Mouse (Mus musculus): ENCODE measurements at regions not wholly inside any gene's neighbourhood (a gene's known extent, or its start where the extent isn't known, plus 50 kb on each side); places are given as distances from the start of the nearest gene placed in this dataset.

DNA sequence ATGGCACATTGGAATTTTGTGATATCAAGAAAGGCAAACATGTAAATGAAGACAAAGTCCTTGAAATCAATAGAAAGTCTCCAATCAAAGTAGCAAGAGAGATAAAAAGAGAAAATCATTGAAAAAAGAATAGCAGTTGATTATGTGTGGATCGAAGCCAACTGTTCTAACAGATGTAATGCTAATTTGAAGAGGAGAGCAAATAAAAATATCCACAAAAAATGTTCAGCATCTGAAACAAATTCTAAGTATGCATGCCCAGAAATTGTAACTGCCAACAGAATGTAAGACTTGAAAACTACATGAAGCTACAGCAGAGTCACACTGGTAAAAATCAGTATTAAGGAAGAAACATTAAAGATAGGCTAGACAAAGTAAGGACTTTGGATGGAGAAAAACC, 587.2 kb upstream of the Galntl6 start:
- DNase-seq (ENCODE audit: low read depth, low spot score) = no peak

DNA sequence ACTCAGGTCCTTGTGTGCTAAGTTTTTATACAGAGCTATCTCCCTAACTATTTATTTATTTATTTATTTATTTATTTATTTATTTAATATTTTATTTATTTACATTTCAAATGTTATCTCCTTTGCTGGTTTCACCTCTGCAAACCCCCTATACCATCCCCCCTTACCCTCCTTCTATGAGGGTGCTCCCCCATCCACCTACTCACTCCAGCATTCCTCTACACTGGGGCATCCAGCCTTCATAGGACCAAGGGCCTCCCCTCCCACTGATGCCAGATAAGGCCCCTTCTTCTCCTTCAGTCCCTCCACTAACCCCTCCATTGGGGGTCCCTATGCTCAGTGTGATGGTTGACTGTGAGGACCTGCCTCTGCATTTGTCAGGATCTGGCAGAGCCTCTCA, 579.0 kb upstream of the Galntl6 start:
- no peak for DNase-seq (ENCODE audit: low read depth, low spot score)

DNA sequence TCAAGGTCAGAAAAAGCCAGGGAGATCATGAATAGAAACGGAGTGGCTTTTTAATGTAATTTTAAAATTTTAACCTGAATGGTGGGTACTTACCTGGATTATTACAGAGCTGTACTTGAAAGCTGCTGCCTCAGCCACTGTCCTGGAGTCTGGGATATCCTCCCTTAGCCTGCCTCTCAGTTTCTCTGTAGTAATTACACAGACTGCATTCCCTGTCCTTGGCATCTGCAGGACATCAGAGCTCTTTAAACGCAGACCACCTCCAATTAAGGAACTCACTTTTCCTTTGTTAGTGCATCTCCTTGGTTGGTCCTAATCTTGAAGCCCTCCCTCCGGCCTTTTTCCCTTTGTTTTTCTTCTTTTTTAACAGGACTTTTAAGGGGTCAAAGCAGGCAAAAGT, 565.8 kb upstream of the Galntl6 start:
- no peak for DNase-seq (ENCODE audit: low read depth, low spot score)

DNA sequence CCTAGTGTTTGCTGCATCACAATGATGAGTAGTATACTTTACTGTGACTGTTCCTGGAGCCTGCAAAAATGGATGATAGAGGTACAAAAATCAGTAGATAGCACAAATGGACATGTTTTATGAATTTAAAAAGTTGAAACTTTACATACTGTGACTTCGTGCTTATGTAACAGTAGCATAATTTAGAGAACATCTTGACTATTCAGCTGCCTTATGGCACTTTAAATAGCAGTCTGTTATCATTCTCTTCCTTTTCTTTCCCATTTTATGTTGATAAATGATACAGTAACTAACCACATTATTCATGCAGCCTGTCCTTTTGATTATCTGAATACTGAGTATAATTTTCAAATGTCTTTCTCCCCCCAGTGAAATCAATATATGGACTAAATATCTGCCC, 561.8 kb upstream of the Galntl6 start:
- no peak for DNase-seq (ENCODE audit: low read depth, low spot score)

DNA sequence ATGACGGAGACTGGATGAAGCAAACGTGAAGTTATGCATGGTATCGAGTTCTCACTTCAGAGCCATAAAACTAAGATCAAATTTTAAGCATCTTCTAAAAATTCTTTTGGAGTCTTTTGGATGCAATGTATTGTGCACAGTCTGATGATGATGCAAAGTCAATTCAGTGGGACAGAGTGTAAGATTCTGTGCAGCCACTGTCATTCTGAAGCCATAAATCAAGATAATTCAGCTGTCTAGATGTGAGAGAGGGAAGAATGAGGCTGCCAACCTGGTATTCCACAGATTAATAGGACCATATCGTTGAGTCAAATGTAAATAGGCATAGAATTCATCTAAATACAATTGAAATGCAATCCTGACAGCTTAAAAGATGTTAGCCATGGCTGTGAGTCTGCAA, 536.2 kb upstream of the Galntl6 start:
- peak; percentile 11 for DNase-seq (ENCODE audit: low read depth, low spot score)

DNA sequence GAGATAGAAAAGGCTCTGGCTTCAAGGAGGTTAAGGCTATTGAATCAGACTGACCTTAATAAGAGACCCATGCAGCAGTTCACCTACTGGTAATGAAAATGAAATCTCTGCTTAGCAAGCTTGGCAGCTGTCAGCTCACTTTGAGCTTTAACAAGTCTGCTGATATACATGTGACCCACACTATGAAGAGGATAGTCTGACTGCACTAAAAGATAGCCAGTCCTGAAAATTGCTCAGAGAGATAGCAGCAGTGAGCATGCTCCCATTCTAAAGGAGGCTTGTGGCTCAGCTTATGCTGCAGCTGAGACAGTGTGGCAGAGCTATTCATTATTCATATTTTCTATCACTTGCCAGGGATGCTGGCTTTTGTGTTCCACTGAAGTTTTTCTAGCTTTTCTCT, 491.2 kb upstream of the Galntl6 start:
- DNase-seq (ENCODE audit: low read depth, low spot score) = no peak

DNA sequence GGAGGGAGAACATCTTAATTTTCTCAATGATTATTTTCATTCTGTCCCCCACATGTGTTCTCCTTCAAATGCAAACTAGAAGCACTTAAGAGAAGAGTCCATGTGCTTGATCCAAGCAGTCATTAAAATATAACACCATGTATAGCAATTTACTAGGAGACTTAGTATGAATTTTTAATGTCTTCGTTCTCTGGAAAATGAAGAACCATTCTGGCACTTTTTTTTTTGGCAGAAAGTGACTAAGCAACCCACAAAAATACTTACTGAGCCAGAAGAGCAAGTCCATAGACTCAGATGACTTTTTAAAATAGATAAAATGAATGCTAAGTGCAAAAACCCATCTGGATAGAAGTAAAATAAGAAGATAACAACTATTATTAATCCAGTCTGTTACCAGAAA, 477.3 kb upstream of the Galntl6 start:
- no peak for DNase-seq (ENCODE audit: low read depth, low spot score)

DNA sequence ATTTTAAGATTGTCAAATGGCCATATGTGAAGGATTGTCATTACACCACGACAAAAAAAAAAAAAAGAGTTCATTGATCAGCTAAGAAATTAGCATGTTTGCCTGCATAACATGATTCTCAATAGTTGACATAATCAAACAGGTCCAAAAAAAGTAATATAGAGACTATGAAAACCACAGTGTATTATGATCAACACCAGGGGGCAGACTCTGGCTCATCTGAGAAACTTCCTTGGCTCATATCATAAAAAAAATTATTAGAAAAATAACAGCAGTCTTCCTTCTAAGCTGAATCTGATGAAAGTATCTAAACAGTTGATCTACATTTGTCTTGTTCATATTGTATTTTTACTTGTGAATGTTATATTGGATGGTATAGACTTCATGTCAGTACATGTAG, 472.3 kb upstream of the Galntl6 start:
- no peak for DNase-seq (ENCODE audit: low read depth, low spot score)

DNA sequence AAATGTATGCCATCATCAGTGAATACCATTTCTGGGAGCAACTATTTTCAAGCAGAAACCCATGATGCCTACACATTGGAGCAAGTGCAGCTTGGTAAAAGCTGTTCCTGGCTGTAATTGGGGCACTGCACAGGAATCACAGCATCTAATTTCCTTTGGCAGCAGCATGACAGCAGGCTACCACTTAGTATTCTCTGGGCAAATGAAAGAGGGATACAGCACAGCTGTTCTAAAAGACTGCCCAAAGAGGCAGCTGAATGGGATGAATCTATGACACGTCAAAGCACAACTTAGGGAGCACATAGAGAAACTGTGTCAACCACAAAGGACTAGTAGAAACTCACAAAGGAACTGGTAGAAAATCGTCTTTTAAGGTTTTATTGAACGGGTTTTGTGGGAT, 440.5 kb upstream of the Galntl6 start:
- no peak for DNase-seq (ENCODE audit: low read depth, low spot score)

DNA sequence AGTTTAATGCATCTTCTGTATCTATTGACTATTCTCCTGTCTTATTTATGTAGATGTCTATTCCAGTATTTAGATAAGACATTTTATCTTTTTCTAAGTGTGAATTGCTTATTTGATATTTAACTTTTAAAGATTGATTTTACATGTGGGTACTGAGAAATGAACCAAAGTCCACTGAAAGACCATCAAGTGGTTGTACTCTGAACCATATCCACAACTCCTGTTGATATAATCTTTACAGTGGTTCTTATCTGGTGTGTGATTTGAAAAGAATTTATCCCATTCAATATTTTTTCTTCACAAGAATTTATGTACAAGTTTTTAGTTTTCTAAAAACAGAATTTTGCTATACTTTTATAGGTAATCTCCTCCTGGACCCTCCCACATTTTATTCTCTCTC, 422.6 kb upstream of the Galntl6 start:
- no peak for DNase-seq (ENCODE audit: low read depth, low spot score)
